Mouse (Mus musculus) G1E (cell line): Measurements from ENCODE around the gene Bcl2l15. TPM values are rescaled to one million over a fixed set of nuclear protein-coding genes. Genes with fewer than 3 reads are reported as not detected.
"Not testable (repeated sequence)": the region's sequence is repeated elsewhere in the genome, so short reads cannot be mapped to it uniquely, and the experiment has no call there.

Experiments used
- ATAC-seq: 2 replicates; pipeline ENCODE4 v1.8.0; 2016; ENCODE audit warnings: mild to moderate bottlenecking; ENCODE audit not compliant: insufficient number of reproducible peaks, poor library complexity, low FRiP score, severe bottlenecking; ENCODE audit errors: extremely low read depth
- DNase-seq: peaks from one replicate; pipeline ENCODE4 v3.0.0; 2012; ENCODE audit warnings: low spot score
- H3K27me3 ChIP-seq: 2 replicates; pipeline ENCODE4 v1.6.1; 2012; ENCODE audit warnings: mild to moderate bottlenecking, low read length, inconsistent platforms; ENCODE audit not compliant: insufficient read depth
- H3K36me3 ChIP-seq: replicated peaks from 2 replicates; pipeline ENCODE3; 2012; ENCODE audit warnings: mild to moderate bottlenecking, inconsistent platforms
- H3K4me1 ChIP-seq: 2 replicates; pipeline ENCODE4 v1.6.1; 2012; ENCODE audit warnings: low read depth, low read length, inconsistent platforms, mixed read lengths; ENCODE audit not compliant: insufficient read depth
- H3K4me3 ChIP-seq: 2 replicates; pipeline ENCODE4 v1.5.1; 2012; ENCODE audit warnings: low read depth, mild to moderate bottlenecking, inconsistent platforms, low read length, moderate library complexity, mixed read lengths
- H3K9me3 ChIP-seq: replicated peaks from 2 replicates; pipeline ENCODE4 v1.6.1; 2012; ENCODE audit warnings: inconsistent platforms
- CTCF ChIP-seq: IDR thresholded peaks from 2 replicates; pipeline ENCODE4 v1.5.1; 2012; ENCODE audit warnings: low read depth, low read length, inconsistent platforms, mixed read lengths
- GATA1 ChIP-seq: IDR thresholded peaks from 2 replicates; pipeline ENCODE4 v1.6.1; 2012; ENCODE audit warnings: borderline replicate concordance, low read length, inconsistent platforms, mixed read lengths
- GATA2 ChIP-seq: IDR thresholded peaks from 2 replicates; pipeline ENCODE4 v1.6.1; 2012; ENCODE audit warnings: low read depth, low read length, inconsistent platforms, borderline replicate concordance
- POLR2AphosphoS5 ChIP-seq: IDR thresholded peaks from 2 replicates; pipeline ENCODE4 v1.6.1; 2012; ENCODE audit warnings: low read depth, low read length, inconsistent platforms; ENCODE audit not compliant: insufficient replicate concordance
- TAL1 ChIP-seq: conservative IDR thresholded peaks from 2 replicates; pipeline ENCODE4 v1.6.1; 2012; ENCODE audit warnings: low read depth, low read length, inconsistent platforms, mixed read lengths
- polyA plus RNA-seq: library from polyadenylated mRNA; stranded (reverse); fragments of >175 nt; gene quantifications from 2 replicates; pipeline ENCODE4 v1.2.3, GENCODE M21; 2012
- total RNA-seq, 2 experiments: library from RNA; stranded (forward) in 1 of 2; stranded (reverse) in 1 of 2; fragments of 200-1000 nt in 1 of 2; fragments of >200 nt in 1 of 2; fragmentation: Nextera tagmentation in 1 of 2; gene quantifications; 2 replicates each; pipeline ENCODE4 v1.2.3; 2014 to 2017

Gene Bcl2l15
- total and polyA plus RNA-seq, 3 experiments: 1.1 TPM; not detected in 2

DNA sequence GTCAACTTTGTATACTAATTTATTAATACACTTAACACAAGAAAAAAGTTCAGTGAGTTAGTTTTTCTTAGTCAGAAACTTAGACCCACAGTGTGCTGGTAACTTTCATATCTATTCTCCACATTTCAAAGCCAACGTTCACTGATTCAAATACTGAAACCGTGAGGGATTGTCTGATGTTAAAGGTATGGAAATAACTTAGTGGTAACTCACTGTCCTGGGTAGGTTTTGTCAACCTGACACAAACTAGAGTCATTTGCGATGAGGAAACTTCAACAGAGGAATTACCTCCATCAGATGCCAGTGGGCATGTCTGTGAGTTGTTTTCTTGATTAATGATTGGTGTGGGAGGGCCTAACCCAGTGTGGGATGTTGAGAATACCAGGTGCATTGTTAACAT, 3.4 kb upstream of the Bcl2l15 start:
- H3K4me3 ChIP-seq: no peak overlapping the region
- ATAC-seq: no peak
- no peak for DNase-seq
- no peaks in the 10 kb centered on the region for H3K9me3 ChIP-seq
- no peak for TF ChIP-seq TAL1
- no peak for TF ChIP-seq GATA1
- TF ChIP-seq CTCF: no peak
- no peak for TF ChIP-seq POLR2AphosphoS5
- no peak for TF ChIP-seq GATA2
- peaks cover 4% of the 10 kb centered on the region for H3K36me3 ChIP-seq
- peaks cover 20% of the 10 kb centered on the region for H3K4me1 ChIP-seq
- no peaks in the 10 kb centered on the region for H3K27me3 ChIP-seq

- H3K4me1 ChIP-seq: peaks cover 20% of the 10 kb centered on the region
- not testable (repeated sequence) for H3K36me3 ChIP-seq, H3K27me3 ChIP-seq, ATAC-seq, DNase-seq, H3K9me3 ChIP-seq, H3K4me3 ChIP-seq
These were observed 1.7 kb upstream of the Bcl2l15 start for GRCm38 (mm10) chr3:103830681-103831080.

DNA sequence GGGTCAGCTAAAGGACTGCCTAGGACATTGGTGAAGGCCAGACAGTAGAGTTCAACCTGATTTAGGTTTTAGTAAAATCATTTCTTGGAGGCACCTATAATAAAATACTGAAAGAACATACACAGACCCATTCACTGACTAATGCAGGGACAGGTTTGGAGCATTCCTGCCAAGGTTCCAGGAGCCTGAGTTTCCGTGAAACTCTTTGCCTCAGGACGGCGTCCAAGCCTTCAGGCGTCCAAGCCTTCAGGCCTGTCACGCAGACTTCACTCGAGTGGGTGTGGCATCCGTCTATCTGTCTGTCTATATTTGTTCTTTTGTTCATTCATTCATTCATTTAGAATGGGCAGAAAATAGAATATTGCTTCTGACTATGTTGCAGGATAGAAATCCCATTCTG, 1.3 kb upstream of the Bcl2l15 start:
- TF ChIP-seq POLR2AphosphoS5: no peak
- TF ChIP-seq CTCF: no peak
- TF ChIP-seq GATA1: no peak
- no peak for TF ChIP-seq TAL1
- TF ChIP-seq GATA2: no peak
- no peak for DNase-seq

GRCm38 (mm10) chr3:103834001-103834400, 1.6 kb downstream of the Bcl2l15 start:
- no peak for ATAC-seq
- no peak for TF ChIP-seq GATA1
- TF ChIP-seq TAL1: no peak
- TF ChIP-seq GATA2: no peak
- no peak for TF ChIP-seq POLR2AphosphoS5
- TF ChIP-seq CTCF: no peak
- DNase-seq: no peak
- no peaks in the 10 kb centered on the region for H3K36me3 ChIP-seq
- H3K27me3 ChIP-seq: no peaks in the 10 kb centered on the region
- H3K9me3 ChIP-seq: 0 out of 2 replicates have a peak, but pooled peaks cover 1% of the 10 kb centered on the region
- H3K4me1 ChIP-seq: peaks cover 20% of the 10 kb centered on the region
- H3K4me3 ChIP-seq: no peak overlapping the region

More for the DNA sequence above, 1.3 kb upstream of the Bcl2l15 start:
- Histone ChIP-seq H3K27me3 (no peaks in the 10 kb centered on the region), H3K4me1 (peaks cover 20% of the 10 kb centered on the region), H3K4me3 (no peak overlapping the region), H3K9me3 (no peaks in the 10 kb centered on the region), H3K36me3 (peaks cover 2% of the 10 kb centered on the region)
- ATAC-seq: no peak

GRCm38 (mm10) chr3:103835272-103835950, 3.0 kb downstream of the Bcl2l15 start:
- Histone ChIP-seq H3K9me3 (peaks cover 8% of the 10 kb centered on the region; the same call in 1 of the 2 replicates), H3K36me3 (no peaks in the 10 kb centered on the region), H3K4me3 (no peak overlapping the region), H3K27me3 (no peaks in the 10 kb centered on the region), H3K4me1 (peaks cover 20% of the 10 kb centered on the region)
- ATAC-seq (no peak), DNase-seq (no peak)
- TF ChIP-seq TAL1: no peak
- no peak for TF ChIP-seq POLR2AphosphoS5
- TF ChIP-seq GATA2: no peak
- TF ChIP-seq CTCF: no peak
- TF ChIP-seq GATA1: no peak

DNA sequence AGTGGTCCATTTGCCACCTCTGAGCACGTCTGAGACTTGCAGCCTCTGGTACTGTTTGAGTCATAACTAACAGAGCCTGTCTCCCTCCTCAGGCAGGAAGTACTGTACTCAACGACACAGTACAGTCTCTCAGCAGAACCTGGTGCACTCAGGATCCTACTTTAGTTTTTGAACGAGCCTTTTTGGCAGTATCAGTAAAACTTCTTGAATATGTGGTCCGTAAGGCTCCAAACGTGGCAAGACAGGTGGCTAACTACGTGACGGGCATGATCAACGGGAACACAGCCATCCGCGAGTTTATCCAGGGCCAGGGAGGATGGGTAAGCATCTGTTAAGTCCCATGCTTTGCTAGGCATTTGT, 3.5 kb downstream of the Bcl2l15 start:
- Histone ChIP-seq H3K27me3 (no peaks in the 10 kb centered on the region), H3K4me1 (peaks cover 20% of the 10 kb centered on the region), H3K36me3 (no peaks in the 10 kb centered on the region), H3K9me3 (peaks cover 13% of the 10 kb centered on the region), H3K4me3 (no peak overlapping the region)
- TF ChIP-seq POLR2AphosphoS5 (no peak), GATA2 (no peak), CTCF (no peak), TAL1 (no peak), GATA1 (no peak)
- DNase-seq (no peak), ATAC-seq (no peak)

GRCm38 (mm10) chr3:103836453-103836852, 4.1 kb downstream of the Bcl2l15 start:
- Histone ChIP-seq H3K36me3 (no peaks in the 10 kb centered on the region), H3K9me3 (peaks cover 18% of the 10 kb centered on the region), H3K4me1 (peaks cover 16% of the 10 kb centered on the region), H3K4me3 (no peak overlapping the region), H3K27me3 (no peaks in the 10 kb centered on the region)
- ATAC-seq (no peak), DNase-seq (no peak)
- TF ChIP-seq GATA2 (no peak), GATA1 (no peak), CTCF (no peak), TAL1 (no peak), POLR2AphosphoS5 (no peak)
